Comparison of ENCODE assay signal across 27 mouse cellular contexts in genomic region chr4:142465226-142465625, GRCm38 (mm10).
DNase-seq lines count a peak whose midpoint lies in the region; ATAC-seq lines count a peak whose summit lies in the region.
"Had no signal": no experiment of that assay in that cellular context is flagged by ENCODE, and none has a peak within 500 bp of the region (broad histone marks: within the 10 kb centered on the region; RNA-seq: fewer than 3 reads in every experiment).

No protein-coding gene starts in this region.

- H3K4me1 ChIP-seq in kidney, embryonic 14.5 days (ENCODE audit: control insufficient read depth, insufficient read depth, low read length), result no peaks in the 10 kb centered on the region
- H3K4me1 ChIP-seq: embryonic facial prominence, embryonic 12.5 days; embryonic facial prominence, embryonic 15.5 days; heart, embryonic 12.5 days; heart, embryonic 15.5 days had no signal

- ATAC-seq in kidney, embryonic 14.5 days (ENCODE audit: low FRiP score, low TSS enrichment), result no peak
- ATAC-seq: forebrain, embryonic 14.5 days; Patski had no signal

- no peaks in the 10 kb centered on the region for H3K36me3 ChIP-seq in kidney, embryonic 14.5 days (ENCODE audit: control insufficient read depth, insufficient read depth, low read length)
- H3K36me3 ChIP-seq: embryonic facial prominence, embryonic 15.5 days; G1E; heart, embryonic 12.5 days; heart, embryonic 15.5 days had no signal

- H3K9me3 ChIP-seq in kidney, embryonic 14.5 days (ENCODE audit: control insufficient read depth, low read length), result no peaks in the 10 kb centered on the region
- H3K9me3 ChIP-seq: embryonic facial prominence, embryonic 12.5 days; embryonic facial prominence, embryonic 15.5 days; heart, embryonic 15.5 days; hindbrain, embryonic 10.5 days; hindbrain, embryonic 13.5 days had no signal

- WGBS in kidney, embryonic 14.5 days, result 78% methylated on average over 4 of the region's 4 CpGs

- no peak overlapping the region for H3K27ac ChIP-seq in kidney, embryonic 14.5 days (ENCODE audit: low read depth, low read length)
- H3K27ac ChIP-seq: embryonic facial prominence, embryonic 12.5 days; embryonic facial prominence, embryonic 15.5 days; heart, embryonic 15.5 days; hindbrain, embryonic 10.5 days; hindbrain, embryonic 13.5 days had no signal

- no peaks in the 10 kb centered on the region for H3K27me3 ChIP-seq in kidney, embryonic 14.5 days (ENCODE audit: control insufficient read depth, insufficient read depth, low read length)
- H3K27me3 ChIP-seq: CH12.LX; embryonic facial prominence, embryonic 12.5 days; embryonic facial prominence, embryonic 15.5 days; heart, embryonic 12.5 days; heart, embryonic 15.5 days; hindbrain, embryonic 13.5 days; Patski had no signal

- no peak overlapping the region for H3K4me2 ChIP-seq in kidney, embryonic 14.5 days (replicated peaks; ENCODE audit: low read depth, low read length)
- H3K4me2 ChIP-seq: embryonic facial prominence, embryonic 12.5 days; embryonic facial prominence, embryonic 15.5 days; heart, embryonic 12.5 days; heart, embryonic 15.5 days; hindbrain, embryonic 13.5 days had no signal

- DNase-seq in kidney, adult 18-20 months, result peak; percentile 26
- peak; percentile 54 for DNase-seq in kidney, adult 9 months
- peak; percentile 19 for DNase-seq in kidney, postnatal 10 days
- DNase-seq in kidney, postnatal 36 days, result peak; percentile 41 to 54
- no peak for DNase-seq in lung, postnatal 36 days
- no peak for DNase-seq in left cerebral cortex, adult 8-10 months (ENCODE audit: low spot score in 2 of 2)
- DNase-seq: adrenal gland, postnatal 14 days; B cell, adult 2 months; cerebellum, adult 11 months; cerebellum, adult 2 months; cerebellum, adult 9-11 months; cerebellum, postnatal 25 days; gastrocnemius, postnatal 25 days; heart, adult 18-20 months; heart, postnatal 10 days; heart, postnatal 36 days had no signal

- no peak overlapping the region for H3K9ac ChIP-seq in kidney, embryonic 14.5 days (ENCODE audit: low read depth, low read length)
- H3K9ac ChIP-seq: embryonic facial prominence, embryonic 12.5 days; embryonic facial prominence, embryonic 15.5 days; heart, embryonic 12.5 days; heart, embryonic 15.5 days; hindbrain, embryonic 13.5 days had no signal

- no peak overlapping the region for H3K4me3 ChIP-seq in kidney, embryonic 14.5 days (ENCODE audit: low read length)
- H3K4me3 ChIP-seq: embryonic facial prominence, embryonic 12.5 days; embryonic facial prominence, embryonic 15.5 days; heart, embryonic 12.5 days; heart, embryonic 15.5 days; hindbrain, embryonic 10.5 days; hindbrain, embryonic 13.5 days had no signal

Comparison
In these comparisons a context has a peak if more than half of its experiments do, and no peak if none do; other contexts are left out.
1. DNase-seq: peak in kidney, adult 18-20 months (single experiment), kidney, adult 9 months (single experiment), kidney, postnatal 10 days (single experiment) and kidney, postnatal 36 days (2 of 2); none in lung, postnatal 36 days (single experiment) and left cerebral cortex, adult 8-10 months (0 of 2).